Mouse (Mus musculus) testis, adult 2 months (tissue): ENCODE measurements at regions not wholly inside any gene's neighbourhood (a gene's known extent, or its start where the extent isn't known, plus 50 kb on each side); places are given as distances from the start of the nearest gene placed in this dataset.

Experiments
- CTCF ChIP-seq: fragments of 200-500 bp; IDR thresholded peaks from 2 replicates; pipeline ENCODE4 v1.5.1; 2012; ENCODE audit warnings: low read depth, mild to moderate bottlenecking, inconsistent platforms, low read length, moderate library complexity; ENCODE audit not compliant: control insufficient read depth, insufficient read depth, insufficient replicate concordance
- POLR2A ChIP-seq: fragments of 200-500 bp; IDR thresholded peaks from 2 replicates; pipeline ENCODE4 v1.6.1; 2012; ENCODE audit warnings: low read depth, mild to moderate bottlenecking, inconsistent platforms, low read length, moderate library complexity; ENCODE audit not compliant: control insufficient read depth

GRCm38 (mm10) chr6:117416461-117416860 is 248.1 kb downstream of the Cxcl12 start:
- TF ChIP-seq CTCF, result no peak
- no peak for TF ChIP-seq POLR2A
